Mouse (Mus musculus) stomach, postnatal 0 days (tissue): ENCODE results near the gene B230118H07Rik.

ENCODE experiments used
- CTCF ChIP-seq: IDR thresholded peaks from 2 replicates; pipeline ENCODE4 v1.5.1; 2016; ENCODE audit warnings: antibody characterized with exemption, low read depth, mild to moderate bottlenecking, moderate library complexity
- EP300 ChIP-seq: optimal IDR thresholded peaks from 2 replicates; pipeline ENCODE3; 2016; ENCODE audit warnings: antibody characterized with exemption

- TF ChIP-seq CTCF (no peak), EP300 (no peak)
Observed at GRCm38 (mm10) chr2:101553851-101554250, 95.5 kb downstream of the B230118H07Rik start.
